Mouse (Mus musculus) embryonic facial prominence, embryonic 15.5 days (tissue): Measurements from ENCODE around the gene Zp1. TPM values are rescaled to one million over a fixed set of nuclear protein-coding genes. Genes with fewer than 3 reads are reported as not detected.
A peak's percentile ranks its signal among the peaks of the same experiment; 100 is the strongest.

Source experiments
- ATAC-seq: fragments of 200-750 bp; cut with Nextera tagmentation; 2 replicates; pipeline ENCODE4 v1.8.0; 2017; ENCODE audit warnings: low read depth, moderate TSS enrichment; ENCODE audit not compliant: insufficient number of reproducible peaks, low FRiP score, low TSS enrichment
- H3K27ac ChIP-seq: fragments of 300-500 bp; sonication (generic); replicated peaks from 2 replicates; pipeline ENCODE4 v1.5.1; 2015; ENCODE audit warnings: mild to moderate bottlenecking, inconsistent platforms
- H3K27me3 ChIP-seq: fragments of 300-500 bp; sonication (generic); 2 replicates; pipeline ENCODE4 v1.6.1; 2015; ENCODE audit warnings: inconsistent platforms
- H3K36me3 ChIP-seq: fragments of 300-500 bp; sonication (generic); 2 replicates; pipeline ENCODE4 v1.6.1; 2015; ENCODE audit warnings: mild to moderate bottlenecking, inconsistent platforms
- H3K4me1 ChIP-seq: fragments of 300-500 bp; sonication (generic); 2 replicates; pipeline ENCODE4 v1.6.1; 2015; ENCODE audit warnings: inconsistent platforms
- H3K4me2 ChIP-seq: fragments of 300-500 bp; sonication (generic); replicated peaks from 2 replicates; pipeline ENCODE4 v1.6.1; 2015; ENCODE audit warnings: mild to moderate bottlenecking, inconsistent platforms
- H3K4me3 ChIP-seq: fragments of 300-500 bp; sonication (generic); replicated peaks from 2 replicates; pipeline ENCODE4 v1.5.1; 2015; ENCODE audit warnings: mild to moderate bottlenecking, inconsistent platforms
- H3K9ac ChIP-seq: fragments of 300-500 bp; sonication (generic); 2 replicates; pipeline ENCODE4 v1.6.1; 2015; ENCODE audit warnings: inconsistent platforms
- H3K9me3 ChIP-seq: fragments of 300-500 bp; sonication (generic); replicated peaks from 2 replicates; pipeline ENCODE4 v1.6.1; 2016; ENCODE audit warnings: inconsistent platforms
- WGBS: fragments of 180-500 bp; shearing (Covaris S2); methylation state at CpG from one replicate; pipeline ENCODE4 v1.1.7; 2015; 5-methylcytosine and 5-hydroxymethylcytosine counted together
- polyA plus RNA-seq: library from polyadenylated mRNA; unstranded; fragments of >200 nt; fragmentation: Nextera tagmentation; extraction: Ambion mirVana; gene quantifications from 2 replicates; pipeline ENCODE4 v1.2.1, GENCODE M21; 2015

The Zp1 gene
- polyA plus RNA-seq, 1 experiment from 2014 or later, result not detected

DNA sequence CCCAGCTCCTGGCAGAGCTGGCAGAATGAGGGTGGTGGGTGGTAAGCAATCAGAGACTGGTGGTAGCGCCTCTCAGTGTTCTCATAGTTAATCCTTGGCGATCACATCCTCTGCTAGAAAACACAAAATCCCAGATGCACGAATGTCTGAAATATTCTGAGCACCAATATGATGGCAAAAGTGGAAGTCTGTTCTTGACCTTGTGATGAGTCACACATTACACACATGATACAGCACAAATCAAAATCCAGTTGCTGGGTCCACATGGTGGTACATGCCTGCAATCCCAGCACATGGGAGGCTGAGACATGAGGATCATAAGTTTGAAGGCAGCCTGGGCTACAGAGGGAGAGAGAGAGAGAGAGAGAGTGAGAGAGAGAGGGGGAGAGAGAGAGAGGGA is 626 bp upstream of the Zp1 start:
- Histone ChIP-seq H3K27me3 (no peaks in the 10 kb centered on the region; the same call in 1 of the 2 replicates), H3K4me1 (no peaks in the 10 kb centered on the region), H3K4me3 (no peak overlapping the region), H3K27ac (no peak overlapping the region), H3K36me3 (no peaks in the 10 kb centered on the region), H3K9me3 (no peaks in the 10 kb centered on the region), H3K9ac (no peak overlapping the region), H3K4me2 (no peak overlapping the region)
- 79% methylated on average over 3 of the region's 3 CpGs for WGBS
- ATAC-seq, result no peak

DNA sequence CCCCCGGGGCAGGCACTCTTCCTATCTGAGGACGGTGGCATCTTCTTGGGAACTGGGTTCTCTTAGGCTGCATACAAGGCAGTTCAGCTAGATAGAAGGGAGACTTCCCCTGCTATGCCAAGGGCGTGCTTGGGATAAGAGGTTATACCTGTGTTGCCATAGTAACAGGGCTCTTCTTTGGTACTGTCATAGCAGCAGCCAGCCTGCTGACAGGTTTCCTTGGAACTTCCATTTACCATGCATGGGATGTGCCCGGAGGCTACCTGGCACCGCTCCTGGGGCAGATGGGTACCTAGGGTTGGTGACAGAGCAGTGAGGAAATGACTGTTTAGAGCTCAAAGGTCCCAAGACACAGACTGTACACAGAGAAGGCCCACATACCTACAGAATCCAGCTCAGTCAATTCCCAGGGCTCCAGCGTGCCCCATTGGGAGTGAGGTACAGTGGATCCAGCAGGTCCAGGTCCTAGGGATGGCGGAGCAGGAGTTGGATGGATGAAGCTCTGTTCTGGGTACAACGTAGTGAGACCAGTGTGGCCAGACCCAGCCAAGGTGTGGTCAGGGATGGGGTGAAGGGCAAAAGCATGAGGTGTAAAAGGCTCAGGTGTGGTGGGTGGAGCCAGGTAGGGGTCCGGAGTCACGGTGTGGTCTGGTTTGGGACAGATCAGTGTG is 2.0 kb downstream of the Zp1 start:
- no peak overlapping the region for H3K4me2 ChIP-seq
- 85% methylated on average over 10 of the region's 10 CpGs for WGBS
- no peaks in the 10 kb centered on the region for H3K36me3 ChIP-seq
- H3K9me3 ChIP-seq, result no peaks in the 10 kb centered on the region
- H3K27me3 ChIP-seq, result no peaks in the 10 kb centered on the region; the same call in 1 of the 2 replicates
- no peak overlapping the region for H3K9ac ChIP-seq
- H3K4me3 ChIP-seq, result no peak overlapping the region
- ATAC-seq, result no peak; the same call in 1 of the 2 replicates
- H3K27ac ChIP-seq, result no peak overlapping the region
- H3K4me1 ChIP-seq, result no peaks in the 10 kb centered on the region

DNA sequence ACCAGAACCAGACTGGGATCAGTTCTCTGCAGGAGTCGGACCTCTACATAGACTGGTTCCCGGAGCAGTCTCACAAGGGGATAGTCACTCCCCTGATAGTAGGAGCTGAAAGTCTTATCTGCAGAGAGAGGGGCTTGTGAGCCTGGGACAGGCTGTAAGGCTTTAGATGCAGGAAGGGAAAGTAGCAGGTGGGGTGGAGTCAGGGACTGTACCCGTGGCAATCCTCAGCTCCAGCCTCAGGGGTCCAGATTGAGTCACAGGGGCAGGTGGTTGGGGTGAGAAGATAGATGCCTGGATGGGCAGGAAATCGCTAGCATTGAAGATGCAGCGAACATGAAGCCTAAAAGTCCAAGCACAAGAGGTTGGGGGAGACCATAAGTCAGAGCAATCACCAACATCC is 3.9 kb downstream of the Zp1 start:
- no peak overlapping the region for H3K4me3 ChIP-seq
- no peak overlapping the region for H3K9ac ChIP-seq
- H3K27ac ChIP-seq, result no peak overlapping the region
- H3K9me3 ChIP-seq, result no peaks in the 10 kb centered on the region
- H3K36me3 ChIP-seq, result no peaks in the 10 kb centered on the region
- H3K27me3 ChIP-seq, result no peaks in the 10 kb centered on the region; the same call in 1 of the 2 replicates
- 63% methylated on average over 5 of the region's 5 CpGs for WGBS
- no peak for ATAC-seq
- H3K4me2 ChIP-seq, result no peak overlapping the region
- H3K4me1 ChIP-seq, result 0 out of 2 replicates have a peak, but pooled peaks cover under 1% of the 10 kb centered on the region

DNA sequence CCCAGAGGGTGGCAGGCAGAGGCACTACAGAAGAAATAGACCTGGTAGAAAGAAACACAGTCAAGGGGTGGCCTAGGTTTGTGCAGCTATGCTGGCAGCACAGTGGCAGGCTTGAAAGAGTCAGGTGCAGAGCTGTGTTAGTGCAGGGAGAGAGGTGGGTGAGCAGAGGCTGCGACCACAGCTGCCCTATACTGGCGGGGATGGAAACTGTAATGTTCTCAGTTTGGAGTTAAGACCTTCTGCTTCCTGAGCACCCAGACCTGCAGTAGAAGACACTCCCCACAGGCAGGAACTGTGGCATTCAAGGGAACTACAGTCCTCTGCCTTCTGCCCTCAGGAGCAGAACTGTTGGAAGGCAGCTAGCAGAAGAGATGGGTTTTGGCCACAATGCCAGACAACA is 5.6 kb downstream of the Zp1 start:
- no peak overlapping the region for H3K9ac ChIP-seq
- no peak for ATAC-seq
- no peak overlapping the region for H3K4me2 ChIP-seq
- whole genome bisulfite sequencing, result 77% methylated on average over 2 of the region's 2 CpGs
- no peak overlapping the region for H3K27ac ChIP-seq
- peaks cover 5% of the 10 kb centered on the region; the same call in 1 of the 2 replicates for H3K4me1 ChIP-seq
- no peak overlapping the region for H3K4me3 ChIP-seq
- H3K9me3 ChIP-seq, result no peaks in the 10 kb centered on the region
- no peaks in the 10 kb centered on the region; the same call in 1 of the 2 replicates for H3K27me3 ChIP-seq
- H3K36me3 ChIP-seq, result no peaks in the 10 kb centered on the region

DNA sequence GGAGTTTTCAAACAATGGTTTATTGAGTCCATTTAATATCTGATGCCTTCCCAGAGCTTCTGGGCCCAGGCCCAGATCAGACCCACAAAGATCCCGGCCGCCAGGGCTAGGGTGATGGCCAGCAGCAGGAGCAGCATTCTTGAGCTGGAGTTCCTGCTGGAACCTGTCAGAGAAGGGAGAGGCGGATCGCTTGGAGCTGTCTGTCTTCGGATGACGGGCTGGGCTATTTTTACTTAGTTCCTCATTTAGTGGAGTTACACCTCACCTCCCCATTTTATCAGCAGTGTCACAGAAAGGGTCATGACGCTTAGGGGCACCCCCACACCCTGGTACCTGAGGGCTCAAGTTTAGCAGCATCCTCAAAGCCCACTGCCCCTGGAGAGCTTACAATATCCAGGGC is 6.1 kb downstream of the Zp1 start:
- Histone ChIP-seq H3K9ac (no peak overlapping the region), H3K27ac (no peak overlapping the region), H3K4me3 (no peak overlapping the region), H3K9me3 (no peaks in the 10 kb centered on the region), H3K4me2 (no peak overlapping the region), H3K27me3 (no peaks in the 10 kb centered on the region; the same call in 1 of the 2 replicates), H3K36me3 (no peaks in the 10 kb centered on the region), H3K4me1 (peaks cover 10% of the 10 kb centered on the region; the same call in 1 of the 2 replicates)
- no peak for ATAC-seq
- WGBS, result 37% methylated on average over 7 of the region's 7 CpGs

DNA sequence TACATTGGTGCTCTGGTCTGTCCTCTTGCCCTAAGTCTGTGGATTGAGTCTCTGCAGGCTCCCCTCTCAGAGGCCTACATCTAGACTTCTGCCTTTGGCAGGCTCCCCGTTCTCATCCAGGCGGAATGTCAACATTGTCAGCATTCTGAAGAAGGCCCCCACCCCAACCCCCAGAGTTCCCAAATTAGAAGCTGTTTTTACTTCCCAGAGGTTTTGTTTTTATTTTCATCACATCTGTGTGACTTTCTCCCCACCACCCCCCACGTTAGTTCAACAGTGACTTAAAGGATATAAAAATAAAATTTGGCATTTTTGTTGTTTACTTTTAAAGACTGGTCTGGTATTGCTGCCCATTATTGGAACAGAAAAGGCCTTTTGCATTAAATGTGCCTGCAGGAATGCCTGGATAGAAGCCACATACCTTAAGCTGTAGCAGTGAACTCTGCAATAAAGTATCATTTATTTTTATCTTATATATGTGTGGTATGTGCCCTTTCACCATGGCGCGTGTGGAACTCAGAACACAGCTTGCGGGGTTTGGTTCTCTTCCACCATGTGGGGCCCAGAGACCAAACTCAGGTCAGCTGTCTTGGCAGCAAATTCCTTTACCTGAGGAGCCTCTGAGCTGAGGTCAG is 11.2 kb downstream of the Zp1 start:
- Histone ChIP-seq H3K4me1 (peaks cover 24% of the 10 kb centered on the region), H3K9ac (no peak overlapping the region), H3K4me3 (no peak overlapping the region), H3K27ac (peak overlapping the region; percentile 80), H3K36me3 (peaks cover 31% of the 10 kb centered on the region), H3K4me2 (no peak overlapping the region), H3K9me3 (no peaks in the 10 kb centered on the region), H3K27me3 (no peaks in the 10 kb centered on the region)
- ATAC-seq, result peak; percentile 63
- WGBS, result 45% methylated on average over 6 of the region's 6 CpGs

DNA sequence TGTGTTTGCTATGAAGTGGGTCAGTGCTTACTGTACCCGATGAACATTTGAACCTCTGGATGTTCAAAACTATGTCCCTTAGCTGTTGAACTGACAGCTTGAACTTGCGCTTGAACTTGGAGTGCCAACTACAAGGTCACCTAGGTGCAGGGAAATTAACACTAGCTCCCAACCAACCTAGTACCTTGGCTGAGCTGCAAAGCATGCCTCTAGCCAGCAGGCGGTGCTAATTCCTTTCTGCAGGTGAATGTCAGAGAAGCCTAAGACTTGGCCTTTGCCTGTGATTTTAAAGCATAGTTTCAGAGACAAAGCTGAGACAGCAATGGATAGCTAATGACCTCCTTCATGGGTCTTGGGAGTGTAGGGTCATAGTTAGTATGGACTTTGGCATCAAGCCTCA is 12.5 kb downstream of the Zp1 start:
- Histone ChIP-seq H3K4me3 (no peak overlapping the region), H3K4me1 (peaks cover 24% of the 10 kb centered on the region), H3K4me2 (no peak overlapping the region), H3K9ac (no peak overlapping the region), H3K27ac (no peak overlapping the region), H3K36me3 (peaks cover 44% of the 10 kb centered on the region), H3K27me3 (no peaks in the 10 kb centered on the region), H3K9me3 (no peaks in the 10 kb centered on the region)
- WGBS, result 59% methylated on average over 3 of the region's 3 CpGs
- no peak for ATAC-seq

DNA sequence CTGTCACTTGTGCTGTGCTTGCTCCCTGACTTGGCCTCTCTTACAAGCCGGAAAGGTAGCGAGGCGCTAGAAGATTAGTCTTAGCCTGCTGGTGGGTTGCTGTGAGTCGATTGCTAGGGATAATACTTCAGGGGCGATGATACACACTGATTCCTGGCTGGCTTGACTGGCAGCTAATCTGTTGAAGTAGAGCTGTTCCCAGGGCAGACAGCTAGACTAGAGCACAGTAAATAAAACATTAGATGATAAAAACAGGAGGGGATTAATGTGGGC is 14.8 kb downstream of the Zp1 start:
- H3K4me3 ChIP-seq, result no peak overlapping the region
- H3K9ac ChIP-seq, result no peak overlapping the region
- WGBS, result 81% methylated on average over 5 of the region's 5 CpGs
- no peaks in the 10 kb centered on the region for H3K9me3 ChIP-seq
- no peak overlapping the region for H3K4me2 ChIP-seq
- no peaks in the 10 kb centered on the region for H3K27me3 ChIP-seq
- H3K27ac ChIP-seq, result peak overlapping the region; percentile 73
- peaks cover 66% of the 10 kb centered on the region for H3K36me3 ChIP-seq
- ATAC-seq, result no peak
- peaks cover 20% of the 10 kb centered on the region for H3K4me1 ChIP-seq

DNA sequence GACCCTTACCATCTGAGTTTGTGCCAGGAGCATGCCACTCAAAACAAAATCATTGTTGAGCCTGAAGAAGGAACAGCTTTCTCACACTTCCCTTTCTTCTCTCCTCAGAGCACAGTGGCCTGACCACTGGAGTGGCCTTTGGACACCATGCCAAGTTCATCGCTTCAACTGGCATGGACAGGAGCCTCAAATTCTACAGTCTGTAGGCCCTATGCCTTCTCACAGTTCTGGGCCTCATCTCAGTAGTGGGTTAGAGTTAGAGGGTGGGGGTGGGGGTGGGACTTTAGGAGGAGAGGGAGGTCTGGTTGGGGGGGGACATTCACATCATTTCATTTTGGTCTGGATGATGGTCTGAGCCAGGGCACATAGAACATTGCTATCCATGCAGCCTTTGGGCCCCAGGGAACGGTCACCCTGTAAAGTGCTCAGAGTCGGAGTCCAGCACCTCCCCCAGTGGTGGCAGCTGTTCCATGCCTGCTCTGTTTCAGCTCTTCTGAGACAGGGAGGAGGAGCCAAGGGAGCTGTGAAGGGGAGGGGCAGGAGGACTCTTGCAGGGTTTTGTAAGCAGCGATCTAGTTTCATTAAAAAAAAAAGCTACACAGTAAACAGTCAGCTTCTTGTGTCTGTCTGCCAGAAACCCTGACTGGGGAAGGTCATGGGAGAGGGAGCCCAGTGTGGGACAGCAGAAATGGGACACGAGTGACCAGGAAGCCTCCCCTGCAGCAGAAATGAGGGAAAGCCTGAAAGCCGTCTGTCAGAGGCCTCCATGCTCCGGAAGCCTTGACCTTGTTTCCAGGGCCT is 15.3 kb downstream of the Zp1 start:
- H3K27me3 ChIP-seq, result no peaks in the 10 kb centered on the region
- ATAC-seq, result peak; percentile 49; the same call in 1 of the 2 replicates
- no peak overlapping the region for H3K4me2 ChIP-seq
- H3K4me1 ChIP-seq, result peaks cover 20% of the 10 kb centered on the region
- no peak overlapping the region for H3K4me3 ChIP-seq
- peak overlapping the region; percentile 73 for H3K27ac ChIP-seq
- WGBS, result 54% methylated on average over 7 of the region's 7 CpGs
- H3K9me3 ChIP-seq, result no peaks in the 10 kb centered on the region
- H3K36me3 ChIP-seq, result peaks cover 72% of the 10 kb centered on the region
- H3K9ac ChIP-seq, result no peak overlapping the region

DNA sequence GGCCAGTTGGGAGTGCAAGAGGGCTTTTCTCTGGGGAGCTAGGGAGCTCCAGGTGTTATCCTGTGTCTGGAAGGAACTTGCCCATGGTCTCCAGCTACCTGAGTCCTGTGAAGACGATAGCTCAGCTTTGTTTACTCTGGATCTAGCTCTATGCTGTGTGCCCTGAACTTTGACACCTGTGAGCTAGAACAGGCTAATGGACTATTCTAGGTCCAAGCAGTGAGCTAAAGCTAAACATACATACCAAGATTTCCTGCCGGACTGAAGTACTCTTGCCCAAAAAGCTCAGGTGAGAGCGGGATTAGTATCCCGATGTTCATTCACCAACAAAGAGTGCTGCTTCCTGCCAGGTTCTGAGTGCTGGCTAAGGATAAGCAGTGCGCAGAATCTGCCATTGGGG is 15.9 kb downstream of the Zp1 start:
- no peak overlapping the region for H3K27ac ChIP-seq

DNA sequence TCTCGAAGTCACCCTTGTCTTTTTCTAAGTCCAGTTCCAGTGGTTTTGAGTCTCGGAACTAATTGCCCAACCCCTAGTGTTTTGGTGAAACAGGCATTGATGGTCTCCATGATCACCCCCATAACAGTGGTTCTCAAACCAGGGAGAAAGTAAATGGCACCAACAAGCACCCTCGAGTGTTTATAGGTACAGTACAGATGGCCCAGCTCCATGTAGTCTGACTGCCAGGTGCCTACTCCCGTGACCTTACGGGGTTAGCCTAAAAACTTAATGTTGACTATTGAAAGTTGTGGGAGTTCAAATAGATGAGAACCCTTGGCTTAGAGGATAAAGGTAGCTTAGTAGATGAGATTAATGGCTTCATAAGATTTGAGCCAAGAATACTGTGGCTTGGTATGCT is 19.4 kb downstream of the Zp1 start:
- Histone ChIP-seq H3K27me3 (no peaks in the 10 kb centered on the region), H3K36me3 (peaks cover 82% of the 10 kb centered on the region), H3K9me3 (no peaks in the 10 kb centered on the region), H3K4me3 (no peak overlapping the region), H3K27ac (no peak overlapping the region), H3K9ac (no peak overlapping the region), H3K4me2 (no peak overlapping the region), H3K4me1 (peaks cover 16% of the 10 kb centered on the region)
- WGBS, result 94% methylated on average over 5 of the region's 5 CpGs
- no peak for ATAC-seq

More for the DNA sequence above, 15.9 kb downstream of the Zp1 start:
- Histone ChIP-seq H3K9me3 (no peaks in the 10 kb centered on the region), H3K4me2 (no peak overlapping the region), H3K4me3 (no peak overlapping the region), H3K9ac (no peak overlapping the region), H3K27me3 (no peaks in the 10 kb centered on the region), H3K4me1 (peaks cover 17% of the 10 kb centered on the region), H3K36me3 (peaks cover 78% of the 10 kb centered on the region)
- ATAC-seq, result no peak
- WGBS, result 91% methylated on average over 5 of the region's 5 CpGs
